Mouse (Mus musculus) lung, postnatal 25 days (tissue): ENCODE data around the gene Irf3.
A peak's percentile ranks its signal among the peaks of the same experiment; 100 is the strongest.

Experiments used
- DNase-seq: peaks from one replicate; pipeline ENCODE4 v3.0.0; 2022; ENCODE audit warnings: low spot score

The Irf3 gene

GRCm38 (mm10) chr7:45033722-45034359 is 36.4 kb downstream of the Irf3 start:
- no peak for DNase-seq

- DNase-seq, result no peak
Observed at GRCm38 (mm10) chr7:45035631-45036030, 38.2 kb downstream of the Irf3 start.

GRCm38 (mm10) chr7:45036702-45037101 is 39.3 kb downstream of the Irf3 start:
- DNase-seq, result no peak

- peak; percentile 64 for DNase-seq
Observed at GRCm38 (mm10) chr7:45037720-45038361, 40.4 kb downstream of the Irf3 start.

GRCm38 (mm10) chr7:45038411-45038810 is 41.0 kb downstream of the Irf3 start:
- no peak for DNase-seq

GRCm38 (mm10) chr7:45040851-45041250 is 43.4 kb downstream of the Irf3 start:
- DNase-seq, result no peak

- no peak for DNase-seq
Observed at GRCm38 (mm10) chr7:45043307-45043706, 45.9 kb downstream of the Irf3 start.

- DNase-seq, result no peak
Observed at GRCm38 (mm10) chr7:45045741-45046140, 48.3 kb downstream of the Irf3 start.

- no peak for DNase-seq
Observed at GRCm38 (mm10) chr7:45046853-45047350, 49.5 kb downstream of the Irf3 start.

GRCm38 (mm10) chr7:45047491-45047890 is 50.0 kb downstream of the Irf3 start:
- DNase-seq, result no peak

GRCm38 (mm10) chr7:45048001-45048890 is 50.8 kb downstream of the Irf3 start:
- no peak for DNase-seq

GRCm38 (mm10) chr7:45048923-45049657 is 51.6 kb downstream of the Irf3 start:
- DNase-seq, result no peak

GRCm38 (mm10) chr7:45050945-45051600 is 53.6 kb downstream of the Irf3 start:
- peak; percentile 73 for DNase-seq

GRCm38 (mm10) chr7:45051601-45051974 is 54.1 kb downstream of the Irf3 start:
- DNase-seq, result no peak
